Mouse (Mus musculus) kidney, adult 8-10 months (tissue): ENCODE results near the gene Efna4.

Experiments used
- DNase-seq, 2 experiments: peaks; one replicate each; pipeline ENCODE4 v3.0.0; 2022

The Efna4 gene

GRCm38 (mm10) chr3:89360237-89360636, 22.4 kb upstream of the Efna4 start:
- DNase-seq, result no peak

GRCm38 (mm10) chr3:89359630-89360029, 21.8 kb upstream of the Efna4 start:
- no peak for DNase-seq

GRCm38 (mm10) chr3:89356029-89356428, 18.2 kb upstream of the Efna4 start:
- DNase-seq, result no peak

GRCm38 (mm10) chr3:89355512-89355902, 17.7 kb upstream of the Efna4 start:
- peak; percentile 65 to 70 for DNase-seq

- peak; percentile 85 to 94 for DNase-seq
Observed at GRCm38 (mm10) chr3:89354816-89355511, 17.1 kb upstream of the Efna4 start.

GRCm38 (mm10) chr3:89351271-89351670, 13.4 kb upstream of the Efna4 start:
- peak; percentile 65 to 66 for DNase-seq

GRCm38 (mm10) chr3:89349869-89350501, 12.2 kb upstream of the Efna4 start, which contains the start of gene Adam15:
TSS of gene Adam15 (minus strand) at chr3:89349996.
- peak; percentile 87 to 94 for DNase-seq

GRCm38 (mm10) chr3:89348911-89349868, 11.4 kb upstream of the Efna4 start:
- DNase-seq, result peak; percentile 48 to 50

GRCm38 (mm10) chr3:89347916-89348315, 10.1 kb upstream of the Efna4 start:
- no peak for DNase-seq

GRCm38 (mm10) chr3:89346815-89347540, 9.2 kb upstream of the Efna4 start:
- DNase-seq, result no peak

GRCm38 (mm10) chr3:89343279-89343678, 5.5 kb upstream of the Efna4 start:
- peak; percentile 39 to 45 for DNase-seq

GRCm38 (mm10) chr3:89341794-89342193, 4.0 kb upstream of the Efna4 start:
- no peak for DNase-seq

- peak; percentile 56 to 74 for DNase-seq
Observed at GRCm38 (mm10) chr3:89340465-89340864, 2.6 kb upstream of the Efna4 start.

- peak; percentile 65 to 85 for DNase-seq
Observed at GRCm38 (mm10) chr3:89339416-89339815, 1.6 kb upstream of the Efna4 start.

- DNase-seq, result no peak
Observed at GRCm38 (mm10) chr3:89337062-89337720, 637 bp downstream of the Efna4 start.

- no peak for DNase-seq
Observed at GRCm38 (mm10) chr3:89336529-89336928, 1.3 kb downstream of the Efna4 start.

GRCm38 (mm10) chr3:89333053-89333452, 4.8 kb downstream of the Efna4 start:
- DNase-seq, result no peak

GRCm38 (mm10) chr3:89332476-89332875, 5.4 kb downstream of the Efna4 start:
- no peak for DNase-seq

GRCm38 (mm10) chr3:89332013-89332412, 5.8 kb downstream of the Efna4 start:
- DNase-seq, result no peak

GRCm38 (mm10) chr3:89331561-89331960, 6.3 kb downstream of the Efna4 start:
- no peak for DNase-seq

- DNase-seq, result no peak
Observed at GRCm38 (mm10) chr3:89330948-89331347, 6.9 kb downstream of the Efna4 start.

- DNase-seq, result no peak
Observed at GRCm38 (mm10) chr3:89330346-89330745, 7.5 kb downstream of the Efna4 start.
